Mouse (Mus musculus): Measurements from ENCODE around the gene Aco1. TPM values are rescaled to one million over a fixed set of nuclear protein-coding genes. Genes with fewer than 3 reads are reported as not detected.

Aco1 gene
- polyA plus RNA-seq, 1 experiment from 2014 or later = 46.2 TPM

GRCm38 (mm10) chr4:40144981-40145380 lies 2.1 kb downstream of the Aco1 start:
- 91% methylated on average over 3 of the region's 3 CpGs for WGBS
- H3K4me3 ChIP-seq = no peak overlapping the region

GRCm38 (mm10) chr4:40148281-40148680 lies 5.4 kb downstream of the Aco1 start:
- H3K9me3 ChIP-seq (replicated peaks) = no peaks in the 10 kb centered on the region
- H3K4me3 ChIP-seq = no peak overlapping the region
- WGBS = 90% methylated on average over 5 of the region's 5 CpGs

More at GRCm38 (mm10) chr4:40144981-40145380, 2.1 kb downstream of the Aco1 start:
- H3K4me1 ChIP-seq = peaks cover 21% of the 10 kb centered on the region
- DNase-seq (ENCODE audit: low spot score) = no peak
- H3K36me3 ChIP-seq = no peaks in the 10 kb centered on the region
- no peak overlapping the region for H3K27ac ChIP-seq
- H3K9me3 ChIP-seq (replicated peaks) = no peaks in the 10 kb centered on the region
- H3K27me3 ChIP-seq (ENCODE audit: low read depth, poor library complexity, severe bottlenecking) = no peaks in the 10 kb centered on the region

GRCm38 (mm10) chr4:40150046-40150445 lies 7.2 kb downstream of the Aco1 start:
- Histone ChIP-seq H3K4me1 (peaks cover under 1% of the 10 kb centered on the region), H3K27me3 (ENCODE audit: low read depth, poor library complexity, severe bottlenecking) (no peaks in the 10 kb centered on the region), H3K27ac (no peak overlapping the region), H3K4me3 (no peak overlapping the region), H3K9me3 (replicated peaks) (no peaks in the 10 kb centered on the region), H3K36me3 (no peaks in the 10 kb centered on the region)
- 93% methylated on average over 7 of the region's 7 CpGs for WGBS
- no peak for DNase-seq (ENCODE audit: low spot score)

More at GRCm38 (mm10) chr4:40148281-40148680, 5.4 kb downstream of the Aco1 start:
- Histone ChIP-seq H3K4me1 (peaks cover 14% of the 10 kb centered on the region), H3K27ac (no peak overlapping the region), H3K27me3 (ENCODE audit: low read depth, poor library complexity, severe bottlenecking) (no peaks in the 10 kb centered on the region), H3K36me3 (no peaks in the 10 kb centered on the region)
- no peak for DNase-seq (ENCODE audit: low spot score)

- WGBS = 98% methylated on average over 2 of the region's 2 CpGs
- H3K9me3 ChIP-seq (replicated peaks) = no peaks in the 10 kb centered on the region
- no peaks in the 10 kb centered on the region for H3K36me3 ChIP-seq
- H3K27me3 ChIP-seq (ENCODE audit: low read depth, poor library complexity, severe bottlenecking) = no peaks in the 10 kb centered on the region
- DNase-seq (ENCODE audit: low spot score) = no peak
- no peak overlapping the region for H3K4me3 ChIP-seq
- no peak overlapping the region for H3K27ac ChIP-seq
- H3K4me1 ChIP-seq = no peaks in the 10 kb centered on the region
Measured at GRCm38 (mm10) chr4:40152771-40153170, 9.9 kb downstream of the Aco1 start.

GRCm38 (mm10) chr4:40153500-40153899 lies 10.6 kb downstream of the Aco1 start:
- H3K4me1 ChIP-seq = no peaks in the 10 kb centered on the region
- no peak overlapping the region for H3K4me3 ChIP-seq
- DNase-seq (ENCODE audit: low spot score) = no peak
- no peaks in the 10 kb centered on the region for H3K9me3 ChIP-seq (replicated peaks)
- no peaks in the 10 kb centered on the region for H3K36me3 ChIP-seq
- no peaks in the 10 kb centered on the region for H3K27me3 ChIP-seq (ENCODE audit: low read depth, poor library complexity, severe bottlenecking)
- no peak overlapping the region for H3K27ac ChIP-seq
- WGBS = 98% methylated on average over 4 of the region's 4 CpGs

GRCm38 (mm10) chr4:40154751-40155150 lies 11.9 kb downstream of the Aco1 start:
- H3K9me3 ChIP-seq (replicated peaks) = no peaks in the 10 kb centered on the region
- H3K4me1 ChIP-seq = no peaks in the 10 kb centered on the region
- 84% methylated on average over 4 of the region's 4 CpGs for WGBS
- H3K27ac ChIP-seq = no peak overlapping the region
- DNase-seq (ENCODE audit: low spot score) = no peak
- H3K36me3 ChIP-seq = no peaks in the 10 kb centered on the region
- H3K27me3 ChIP-seq (ENCODE audit: low read depth, poor library complexity, severe bottlenecking) = no peaks in the 10 kb centered on the region
- H3K4me3 ChIP-seq = no peak overlapping the region

GRCm38 (mm10) chr4:40155467-40155999 lies 12.7 kb downstream of the Aco1 start:
- 94% methylated on average over 13 of the region's 13 CpGs for WGBS
- Histone ChIP-seq H3K9me3 (replicated peaks) (no peaks in the 10 kb centered on the region), H3K27me3 (ENCODE audit: low read depth, poor library complexity, severe bottlenecking) (no peaks in the 10 kb centered on the region), H3K4me3 (no peak overlapping the region), H3K4me1 (no peaks in the 10 kb centered on the region), H3K27ac (no peak overlapping the region), H3K36me3 (peaks cover under 1% of the 10 kb centered on the region; the same call in 1 of the 2 replicates)
- no peak for DNase-seq (ENCODE audit: low spot score)

- no peaks in the 10 kb centered on the region for H3K4me1 ChIP-seq
- DNase-seq (ENCODE audit: low spot score) = no peak
- H3K9me3 ChIP-seq (replicated peaks) = no peaks in the 10 kb centered on the region
- WGBS = 75% methylated on average over 2 of the region's 2 CpGs
- H3K4me3 ChIP-seq = no peak overlapping the region
- H3K27ac ChIP-seq = no peak overlapping the region
- peaks cover 5% of the 10 kb centered on the region; the same call in 1 of the 2 replicates for H3K36me3 ChIP-seq
- H3K27me3 ChIP-seq (ENCODE audit: low read depth, poor library complexity, severe bottlenecking) = no peaks in the 10 kb centered on the region
Measured at GRCm38 (mm10) chr4:40156153-40156552, 13.3 kb downstream of the Aco1 start.

- DNase-seq (ENCODE audit: low spot score) = no peak
- Histone ChIP-seq H3K4me3 (no peak overlapping the region), H3K9me3 (replicated peaks) (no peaks in the 10 kb centered on the region), H3K27me3 (ENCODE audit: low read depth, poor library complexity, severe bottlenecking) (no peaks in the 10 kb centered on the region), H3K4me1 (no peaks in the 10 kb centered on the region), H3K36me3 (peaks cover 5% of the 10 kb centered on the region; the same call in 1 of the 2 replicates), H3K27ac (no peak overlapping the region)
- 86% methylated on average over 18 of the region's 18 CpGs for WGBS
Measured at GRCm38 (mm10) chr4:40156582-40157499, 14.0 kb downstream of the Aco1 start.

GRCm38 (mm10) chr4:40157500-40158223 lies 14.8 kb downstream of the Aco1 start:
- Histone ChIP-seq H3K36me3 (peaks cover 5% of the 10 kb centered on the region; the same call in 1 of the 2 replicates), H3K9me3 (replicated peaks) (no peaks in the 10 kb centered on the region), H3K4me1 (no peaks in the 10 kb centered on the region), H3K27ac (no peak overlapping the region), H3K27me3 (ENCODE audit: low read depth, poor library complexity, severe bottlenecking) (no peaks in the 10 kb centered on the region), H3K4me3 (no peak overlapping the region)
- WGBS = 90% methylated on average over 5 of the region's 5 CpGs
- DNase-seq (ENCODE audit: low spot score) = no peak

- Histone ChIP-seq H3K36me3 (peaks cover 5% of the 10 kb centered on the region; the same call in 1 of the 2 replicates), H3K4me3 (no peak overlapping the region), H3K27me3 (ENCODE audit: low read depth, poor library complexity, severe bottlenecking) (no peaks in the 10 kb centered on the region), H3K9me3 (replicated peaks) (no peaks in the 10 kb centered on the region), H3K4me1 (no peaks in the 10 kb centered on the region), H3K27ac (no peak overlapping the region)
- WGBS = 91% methylated on average over 5 of the region's 5 CpGs
- no peak for DNase-seq (ENCODE audit: low spot score)
Measured at GRCm38 (mm10) chr4:40158224-40158540, 15.3 kb downstream of the Aco1 start.

- H3K9me3 ChIP-seq (replicated peaks) = no peaks in the 10 kb centered on the region
- no peak overlapping the region for H3K4me3 ChIP-seq
- no peak for DNase-seq (ENCODE audit: low spot score)
- no peak overlapping the region for H3K27ac ChIP-seq
- 94% methylated on average over 8 of the region's 8 CpGs for WGBS
- H3K4me1 ChIP-seq = no peaks in the 10 kb centered on the region
- H3K36me3 ChIP-seq = peaks cover 16% of the 10 kb centered on the region
- H3K27me3 ChIP-seq (ENCODE audit: low read depth, poor library complexity, severe bottlenecking) = no peaks in the 10 kb centered on the region
Measured at GRCm38 (mm10) chr4:40160591-40161434, 17.9 kb downstream of the Aco1 start.
